Mouse (Mus musculus): Measurements from ENCODE around the gene Zfp965. TPM values are rescaled to one million over a fixed set of nuclear protein-coding genes. Genes with fewer than 3 reads are reported as not detected.
"Not testable (repeated sequence)": the region's sequence is repeated elsewhere in the genome, so short reads cannot be mapped to it uniquely, and the experiment has no call there.

Gene Zfp965
- total RNA-seq (2014; fragmentation: Nextera tagmentation) (5.0 and 6.5 TPM in 2 replicates), total RNA-seq (2017) (16.2 and 16.7 TPM in 2 replicates)

- ATAC-seq (replicated peaks; ENCODE audit: low FRiP score, low TSS enrichment, poor library complexity, severe bottlenecking) = not testable (repeated sequence)
These were observed at the start of gene Zfp965 for GRCm38 (mm10) chr2:175469685-175470084. TSS of gene Zfp965 (plus strand) at chr2:175469985.

GRCm38 (mm10) chr2:175435707-175436106 lies 34.1 kb upstream of the Zfp965 start, which contains the start of gene Gm4724:
TSS of gene Gm4724 (minus strand) at chr2:175435807.
- ATAC-seq (replicated peaks; ENCODE audit: low FRiP score, low TSS enrichment, poor library complexity, severe bottlenecking) = not testable (repeated sequence)

Other genes starting within 250 kb of the Zfp965 start
- gene Gm14440, start 194.9 kb upstream of the Zfp965 start, total RNA-seq (2014; fragmentation: Nextera tagmentation) = 6.4 TPM in 1 of 2 replicates, not detected in the other
- 0.19 TPM in 1 of 2 replicates, not detected in the other for gene Gm14440, start 194.9 kb upstream of the Zfp965 start, total RNA-seq (2017)
- 32.0 and 38.3 TPM in 2 replicates for gene Gm4631, start 131.8 kb upstream of the Zfp965 start, total RNA-seq (2014; fragmentation: Nextera tagmentation)
- gene Gm4631, start 131.8 kb upstream of the Zfp965 start, total RNA-seq (2017) = 21.8 and 36.6 TPM in 2 replicates
- 3.6 and 12.6 TPM in 2 replicates for gene Zfp968, start 97.5 kb upstream of the Zfp965 start, total RNA-seq (2014; fragmentation: Nextera tagmentation)
- gene Zfp968, start 97.5 kb upstream of the Zfp965 start, total RNA-seq (2017) = 8.2 and 10.3 TPM in 2 replicates
- gene Gm4724, start 34.2 kb upstream of the Zfp965 start, total RNA-seq (2014; fragmentation: Nextera tagmentation) = 8.2 and 17.7 TPM in 2 replicates
- gene Gm4724, start 34.2 kb upstream of the Zfp965 start, total RNA-seq (2017) = 12.8 and 13.1 TPM in 2 replicates
- gene Gm11007, start 174.0 kb downstream of the Zfp965 start, total RNA-seq (2014; fragmentation: Nextera tagmentation) = not detected in 2 replicates
- not detected in 2 replicates for gene Gm11007, start 174.0 kb downstream of the Zfp965 start, total RNA-seq (2017)
- gene Zfp969, start 233.7 kb downstream of the Zfp965 start, total RNA-seq (2014; fragmentation: Nextera tagmentation) = 4.9 TPM in 1 of 2 replicates, not detected in the other
- gene Zfp969, start 233.7 kb downstream of the Zfp965 start, total RNA-seq (2017) = not detected in 2 replicates

Measured in megakaryocyte-erythroid progenitor cell, adult 5-6 weeks (primary cell).